Mouse (Mus musculus) liver, postnatal 0 days (tissue): ENCODE measurements at regions not wholly inside any gene's neighbourhood (a gene's known extent, or its start where the extent isn't known, plus 50 kb on each side); places are given as distances from the start of the nearest gene placed in this dataset.

Source experiments
- ATAC-seq: fragments of 200-750 bp; cut with Nextera tagmentation; 2 replicates; pipeline ENCODE4 v1.8.0; 2017; ENCODE audit warnings: mild to moderate bottlenecking, moderate library complexity
- DNase-seq: peaks from one replicate; pipeline ENCODE4 v3.0.0-alpha.2; 2016
- H3K27ac ChIP-seq: fragments of 300-500 bp; sonication (generic); 2 replicates; pipeline ENCODE4 v1.5.1; 2014; ENCODE audit warnings: antibody characterized with exemption, moderate library complexity, mild to moderate bottlenecking, low read depth
- H3K27me3 ChIP-seq: fragments of 300-500 bp; sonication (generic); 2 replicates; pipeline ENCODE4 v1.6.1; 2014; ENCODE audit warnings: low read length, control low read depth, mixed read lengths; ENCODE audit not compliant: insufficient read depth
- H3K36me3 ChIP-seq: fragments of 300-500 bp; sonication (generic); replicated peaks from 2 replicates; pipeline ENCODE4 v1.6.1; 2014; ENCODE audit warnings: mild to moderate bottlenecking, control low read depth, low read length, moderate library complexity, mixed read lengths; ENCODE audit not compliant: insufficient read depth
- H3K4me1 ChIP-seq: fragments of 300-500 bp; sonication (generic); 2 replicates; pipeline ENCODE4 v1.6.1; 2014; ENCODE audit warnings: antibody characterized with exemption, mild to moderate bottlenecking, control low read depth; ENCODE audit not compliant: insufficient read depth
- H3K4me2 ChIP-seq: fragments of 300-500 bp; sonication (generic); 2 replicates; pipeline ENCODE4 v1.6.1; 2014; ENCODE audit warnings: low read depth, mild to moderate bottlenecking, low read length, moderate library complexity, mixed read lengths
- H3K4me3 ChIP-seq: fragments of 300-500 bp; sonication (generic); 2 replicates; pipeline ENCODE4 v1.5.1; 2014; ENCODE audit warnings: low read depth, low read length
- H3K9ac ChIP-seq: fragments of 300-500 bp; sonication (generic); replicated peaks from 2 replicates; pipeline ENCODE4 v1.6.1; 2014; ENCODE audit warnings: mild to moderate bottlenecking, moderate library complexity
- H3K9me3 ChIP-seq: fragments of 300-500 bp; sonication (generic); 2 replicates; pipeline ENCODE4 v1.6.1; 2016; ENCODE audit warnings: mild to moderate bottlenecking, control low read depth, low read length, mixed read lengths
- CTCF ChIP-seq: sonication (generic); IDR thresholded peaks from 2 replicates; pipeline ENCODE4 v1.5.1; 2016; ENCODE audit warnings: antibody characterized with exemption, low read depth
- EP300 ChIP-seq: IDR thresholded peaks from 2 replicates; pipeline ENCODE4 v1.6.1; 2016; ENCODE audit warnings: antibody characterized with exemption, low read depth, mild to moderate bottlenecking
- WGBS: fragments of 180-500 bp; shearing (Covaris S2); extraction: QIAGEN DNeasy Blood & Tissue Kit; methylation state at CpG from one replicate; pipeline ENCODE4 v1.1.7; 2014; ENCODE audit not compliant: insufficient replicate concordance; 5-methylcytosine and 5-hydroxymethylcytosine counted together

- TF ChIP-seq EP300 = no peak
- TF ChIP-seq CTCF = no peak
- no peak for DNase-seq
- Histone ChIP-seq H3K4me3 (no peak overlapping the region), H3K4me2 (no peak overlapping the region), H3K4me1 (no peaks in the 10 kb centered on the region), H3K9me3 (no peaks in the 10 kb centered on the region), H3K27me3 (no peaks in the 10 kb centered on the region), H3K9ac (no peak overlapping the region), H3K36me3 (no peaks in the 10 kb centered on the region), H3K27ac (no peak overlapping the region)
- no peak for ATAC-seq
- WGBS = 80% methylated on average over 4 of the region's 4 CpGs
Measured at GRCm38 (mm10) chr7:65244936-65245335, 88.6 kb upstream of the Fam189a1 start.

- 63% methylated on average over 8 of the region's 8 CpGs for WGBS
- Histone ChIP-seq H3K27me3 (no peaks in the 10 kb centered on the region), H3K9me3 (no peaks in the 10 kb centered on the region), H3K4me1 (no peaks in the 10 kb centered on the region), H3K36me3 (no peaks in the 10 kb centered on the region), H3K9ac (no peak overlapping the region), H3K4me2 (no peak overlapping the region), H3K4me3 (no peak overlapping the region), H3K27ac (no peak overlapping the region)
- DNase-seq (no peak), ATAC-seq (no peak)
- TF ChIP-seq EP300 = no peak
Measured at GRCm38 (mm10) chr7:65241208-65241607, 84.8 kb upstream of the Fam189a1 start.

- H3K4me3 ChIP-seq = no peak overlapping the region
- ATAC-seq (no peak), DNase-seq (no peak)
- TF ChIP-seq EP300 (no peak), CTCF (no peak)
- no peaks in the 10 kb centered on the region for H3K9me3 ChIP-seq
- no peak overlapping the region for H3K4me2 ChIP-seq
- no peak overlapping the region for H3K9ac ChIP-seq
- H3K27me3 ChIP-seq = no peaks in the 10 kb centered on the region
- no peaks in the 10 kb centered on the region for H3K4me1 ChIP-seq
- no peaks in the 10 kb centered on the region for H3K36me3 ChIP-seq
- no peak overlapping the region for H3K27ac ChIP-seq
- WGBS = 71% methylated on average over 3 of the region's 3 CpGs
Measured at GRCm38 (mm10) chr7:65235701-65236100, 79.3 kb upstream of the Fam189a1 start.

GRCm38 (mm10) chr7:65233681-65234080 lies 77.3 kb upstream of the Fam189a1 start:
- H3K27me3 ChIP-seq = no peaks in the 10 kb centered on the region
- H3K4me1 ChIP-seq = no peaks in the 10 kb centered on the region
- TF ChIP-seq CTCF = no peak
- TF ChIP-seq EP300 = no peak
- H3K4me3 ChIP-seq = no peak overlapping the region
- no peaks in the 10 kb centered on the region for H3K36me3 ChIP-seq
- no peak overlapping the region for H3K27ac ChIP-seq
- DNase-seq = no peak
- H3K9me3 ChIP-seq = no peaks in the 10 kb centered on the region
- H3K4me2 ChIP-seq = no peak overlapping the region
- 54% methylated on average over 4 of the region's 4 CpGs for WGBS
- ATAC-seq = no peak
- no peak overlapping the region for H3K9ac ChIP-seq

- no peaks in the 10 kb centered on the region for H3K4me1 ChIP-seq
- no peak for ATAC-seq
- H3K4me3 ChIP-seq = no peak overlapping the region
- no peak for TF ChIP-seq CTCF
- TF ChIP-seq EP300 = no peak
- no peak for DNase-seq
- no peak overlapping the region for H3K9ac ChIP-seq
- no peaks in the 10 kb centered on the region for H3K36me3 ChIP-seq
- H3K27ac ChIP-seq = no peak overlapping the region
- WGBS = 48% methylated on average over 5 of the region's 5 CpGs
- H3K9me3 ChIP-seq = no peaks in the 10 kb centered on the region
- H3K4me2 ChIP-seq = no peak overlapping the region
- no peaks in the 10 kb centered on the region for H3K27me3 ChIP-seq
Measured at GRCm38 (mm10) chr7:65229306-65229705, 72.9 kb upstream of the Fam189a1 start.

GRCm38 (mm10) chr7:65226218-65226617 lies 69.8 kb upstream of the Fam189a1 start:
- no peaks in the 10 kb centered on the region for H3K9me3 ChIP-seq
- no peak overlapping the region for H3K4me3 ChIP-seq
- H3K27ac ChIP-seq = no peak overlapping the region
- H3K4me1 ChIP-seq = no peaks in the 10 kb centered on the region
- no peaks in the 10 kb centered on the region for H3K36me3 ChIP-seq
- no peak overlapping the region for H3K4me2 ChIP-seq
- no peaks in the 10 kb centered on the region for H3K27me3 ChIP-seq
- H3K9ac ChIP-seq = no peak overlapping the region
- 63% methylated on average over 4 of the region's 4 CpGs for WGBS
- no peak for TF ChIP-seq EP300
- no peak for TF ChIP-seq CTCF
- DNase-seq (no peak), ATAC-seq (no peak)

GRCm38 (mm10) chr7:65213216-65213925 lies 57.0 kb upstream of the Fam189a1 start:
- TF ChIP-seq EP300 (no peak), CTCF (peak; percentile 6; the same call in 1 of the 2 replicates)
- H3K9me3 ChIP-seq = no peaks in the 10 kb centered on the region
- no peak overlapping the region for H3K4me2 ChIP-seq
- no peak for ATAC-seq
- WGBS = 67% methylated on average over 14 of the region's 14 CpGs
- no peak overlapping the region for H3K9ac ChIP-seq
- H3K36me3 ChIP-seq = no peaks in the 10 kb centered on the region
- H3K27me3 ChIP-seq = no peaks in the 10 kb centered on the region
- no peak overlapping the region for H3K4me3 ChIP-seq
- H3K27ac ChIP-seq = no peak overlapping the region
- H3K4me1 ChIP-seq = no peaks in the 10 kb centered on the region
- DNase-seq = no peak
